Mouse (Mus musculus) gastrocnemius, postnatal 36 days (tissue): ENCODE data around the gene Ankrd50. TPM values are rescaled to one million over a fixed set of nuclear protein-coding genes. Genes with fewer than 3 reads are reported as not detected.

Source experiments
- DNase-seq, 2 experiments: peaks; one replicate each; pipeline ENCODE4 v3.0.0; 2022
- intact Hi-C: fragments of 180-260 bp; cut with DNase I; formaldehyde crosslinking; loops from one replicate; pipeline ENCODE4 v1.15.1; 2025
- total RNA-seq, 2 experiments: library from RNA; stranded (reverse); gene quantifications; 2 replicates each; pipeline ENCODE4 v1.2.3; 2021

The Ankrd50 gene
- total RNA-seq, 2 experiments from 2014 or later, result 9.7 to 10.6 TPM

DNA sequence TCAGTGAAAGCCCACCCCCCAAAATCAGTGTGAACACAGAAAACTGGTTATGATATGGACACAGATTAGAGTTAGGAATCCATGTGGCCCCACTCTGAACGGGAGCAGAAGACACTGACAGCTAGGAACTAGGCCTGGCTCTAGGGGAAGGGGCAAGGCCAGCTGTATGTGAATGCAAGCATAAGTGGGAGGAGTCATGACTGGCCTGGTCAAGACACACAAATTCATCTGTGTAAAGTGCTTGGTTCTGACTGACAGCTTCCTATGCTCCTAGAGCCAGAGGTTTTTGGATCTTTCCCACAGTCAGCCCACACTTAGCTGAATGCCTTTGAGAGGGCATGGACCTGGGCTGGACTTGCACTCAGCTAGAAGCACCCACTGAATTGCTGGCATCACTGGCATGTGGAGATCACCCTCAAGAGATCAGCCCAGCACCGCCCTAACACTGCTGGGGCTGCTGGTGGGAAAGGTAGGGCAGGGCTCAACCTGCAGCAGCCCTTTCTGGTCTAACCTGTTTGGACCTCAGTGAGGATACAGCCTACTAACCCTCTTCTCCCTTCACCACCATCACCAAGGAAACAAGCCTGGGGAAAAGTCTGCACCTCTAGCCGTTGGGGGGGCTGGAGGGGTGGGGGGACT lies 69.2 kb downstream of the Ankrd50 start:
- no peak for DNase-seq
- intact Hi-C loops, result no loop called here
